Mouse (Mus musculus) liver, embryonic 11.5 days (tissue): Measurements from ENCODE around the gene Zfp51. TPM values are rescaled to one million over a fixed set of nuclear protein-coding genes. Genes with fewer than 3 reads are reported as not detected.
A peak's percentile ranks its signal among the peaks of the same experiment; 100 is the strongest.
"Not testable (repeated sequence)": the region's sequence is repeated elsewhere in the genome, so short reads cannot be mapped to it uniquely, and the experiment has no call there.

Experiments used
- ATAC-seq: fragments of 200-750 bp; cut with Nextera tagmentation; replicated peaks from 2 replicates; pipeline ENCODE4 v1.8.0; 2017; ENCODE audit warnings: moderate number of reproducible peaks, mild to moderate bottlenecking, moderate TSS enrichment, moderate library complexity; ENCODE audit not compliant: low FRiP score
- DNase-seq: peaks from one replicate; pipeline ENCODE4 v3.0.0-alpha.2; 2017; ENCODE audit warnings: low spot score
- H3K27ac ChIP-seq: fragments of 300-500 bp; sonication (generic); 2 replicates; pipeline ENCODE4 v1.5.1; 2014; ENCODE audit warnings: mild to moderate bottlenecking, low read depth, low read length, control low read depth
- H3K27me3 ChIP-seq: fragments of 300-500 bp; sonication (generic); replicated peaks from 2 replicates; pipeline ENCODE4 v1.6.1; 2014; ENCODE audit warnings: low read length, mixed read lengths; ENCODE audit not compliant: control insufficient read depth, insufficient read depth
- H3K36me3 ChIP-seq: fragments of 300-500 bp; sonication (generic); 2 replicates; pipeline ENCODE4 v1.6.1; 2014; ENCODE audit warnings: mild to moderate bottlenecking, low read length, moderate library complexity, mixed read lengths; ENCODE audit not compliant: control insufficient read depth, insufficient read depth
- H3K4me1 ChIP-seq: fragments of 300-500 bp; sonication (generic); replicated peaks from 2 replicates; pipeline ENCODE4 v1.6.1; 2014; ENCODE audit warnings: low read length, mixed read lengths; ENCODE audit not compliant: control insufficient read depth, insufficient read depth
- H3K4me2 ChIP-seq: fragments of 300-500 bp; sonication (generic); 2 replicates; pipeline ENCODE4 v1.6.1; 2014; ENCODE audit warnings: mild to moderate bottlenecking, control low read depth, moderate library complexity
- H3K4me3 ChIP-seq: fragments of 300-500 bp; sonication (generic); 2 replicates; pipeline ENCODE4 v1.5.1; 2014; ENCODE audit warnings: low read depth, low read length, control low read depth
- H3K9ac ChIP-seq: fragments of 300-500 bp; sonication (generic); 2 replicates; pipeline ENCODE4 v1.6.1; 2014; ENCODE audit warnings: low read depth, low read length, control low read depth
- H3K9me3 ChIP-seq: fragments of 300-500 bp; sonication (generic); 2 replicates; pipeline ENCODE4 v1.6.1; 2016; ENCODE audit warnings: low read length, inconsistent platforms, mixed read lengths; ENCODE audit not compliant: control insufficient read depth
- WGBS: fragments of 180-500 bp; shearing (Covaris S2); extraction: QIAGEN DNeasy Blood & Tissue Kit; methylation state at CpG from one replicate; pipeline ENCODE4 v1.1.7; 2014; 5-methylcytosine and 5-hydroxymethylcytosine counted together
- polyA plus RNA-seq: library from polyadenylated mRNA; unstranded; fragments of >200 nt; fragmentation: Nextera tagmentation; extraction: Ambion mirVana; gene quantifications from 2 replicates; pipeline ENCODE4 v1.2.1, GENCODE M21; 2014

Gene Zfp51
- polyA plus RNA-seq, 1 experiment from 2014 or later = 13.5 TPM

DNA sequence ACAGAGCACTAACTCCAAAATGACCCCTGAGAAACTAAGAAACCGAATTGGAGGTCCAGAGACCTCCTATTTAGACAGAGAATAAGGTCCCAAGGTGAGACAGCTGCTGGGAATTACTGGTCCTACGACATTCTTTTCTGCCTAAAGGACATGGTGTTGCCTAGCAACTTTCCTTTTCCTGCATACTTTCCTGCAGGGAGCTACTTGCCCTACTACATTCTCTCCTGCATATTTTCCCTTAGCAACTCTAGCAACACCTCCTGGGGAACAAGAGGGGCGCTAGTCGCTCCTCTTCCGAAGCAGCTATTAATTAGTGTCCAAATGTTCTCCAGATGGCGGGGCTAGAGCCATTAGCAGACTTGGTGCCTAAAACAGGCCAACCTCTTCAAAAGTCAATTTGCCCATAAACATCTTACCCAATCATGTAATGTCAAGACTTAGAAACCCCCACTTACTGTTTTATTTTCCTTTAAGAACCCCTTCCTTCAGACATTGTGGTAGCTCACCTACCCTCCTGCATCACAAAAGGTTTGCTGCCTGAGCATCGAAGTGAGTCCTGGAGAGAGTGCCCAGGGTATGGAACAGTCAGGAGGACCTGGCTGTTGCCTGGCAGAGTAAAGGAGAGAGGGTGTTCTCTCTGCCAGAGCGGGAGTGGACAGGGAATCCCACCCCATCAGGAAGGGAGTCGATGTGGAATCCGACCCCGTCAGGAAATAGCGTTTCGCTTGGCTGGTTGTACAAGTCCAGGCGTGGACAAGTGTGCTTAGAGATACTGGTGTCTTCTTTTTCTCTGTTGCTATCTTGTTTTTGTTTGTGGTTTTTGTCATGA is 23.4 kb downstream of the Zfp51 start:
- no peak overlapping the region for H3K4me3 ChIP-seq
- peak overlapping the region; percentile 24 for H3K4me2 ChIP-seq
- no peaks in the 10 kb centered on the region for H3K9me3 ChIP-seq
- no peaks in the 10 kb centered on the region for H3K27me3 ChIP-seq
- no peak overlapping the region for H3K27ac ChIP-seq
- no peak overlapping the region for H3K9ac ChIP-seq
- ATAC-seq (peak; percentile 16), DNase-seq (no peak)
- H3K4me1 ChIP-seq = peaks cover 14% of the 10 kb centered on the region
- 28% methylated on average over 14 of the region's 14 CpGs for WGBS
- H3K36me3 ChIP-seq = no peaks in the 10 kb centered on the region

DNA sequence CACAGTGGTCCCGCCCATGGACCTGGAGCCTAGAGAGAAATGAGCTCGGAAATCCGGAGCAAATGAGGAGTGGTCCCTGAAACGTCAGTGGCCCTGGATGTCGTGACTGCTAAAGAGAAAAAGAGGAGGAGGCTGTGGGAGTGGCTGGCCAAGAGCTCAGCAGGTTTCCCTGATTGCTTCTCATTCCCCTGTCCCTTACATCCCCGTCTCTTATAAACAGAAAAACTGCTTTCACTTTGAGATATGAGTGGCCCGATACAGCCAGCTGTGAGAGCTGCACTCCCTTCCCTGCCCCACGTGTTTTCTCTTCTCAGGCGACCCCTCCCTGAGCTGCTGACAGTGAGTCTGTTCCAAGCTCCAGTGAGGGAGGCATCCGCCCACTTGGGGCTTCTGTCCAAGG is 24.6 kb downstream of the Zfp51 start:
- 14% methylated on average over 9 of the region's 10 CpGs for WGBS
- H3K9ac ChIP-seq, H3K36me3 ChIP-seq, H3K27ac ChIP-seq, DNase-seq, ATAC-seq, H3K9me3 ChIP-seq, H3K27me3 ChIP-seq, H3K4me3 ChIP-seq: not testable (repeated sequence)
- peaks cover 14% of the 10 kb centered on the region for H3K4me1 ChIP-seq
- peak overlapping the region; percentile 46; the same call in 1 of the 2 replicates for H3K4me2 ChIP-seq

DNA sequence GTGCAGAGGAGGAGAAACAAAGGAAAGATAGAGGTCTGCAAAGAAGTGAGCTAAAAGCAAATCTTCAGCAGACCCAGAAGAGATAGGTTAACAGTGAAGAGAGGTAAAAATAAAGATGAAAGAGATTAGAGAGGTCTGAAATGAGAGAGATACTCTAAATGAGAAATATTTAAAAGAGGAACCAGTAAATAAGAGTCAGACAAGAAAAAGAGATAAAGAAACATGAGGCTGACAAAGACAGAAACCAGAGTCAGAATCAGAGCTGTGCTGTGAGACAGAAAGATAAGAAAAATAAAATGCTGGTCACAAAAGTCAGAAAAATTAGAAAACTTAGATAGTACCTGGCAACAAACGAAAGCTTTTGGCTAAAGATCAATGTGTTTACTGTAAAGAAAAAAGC is 25.1 kb downstream of the Zfp51 start:
- H3K36me3 ChIP-seq, H3K9me3 ChIP-seq, H3K4me3 ChIP-seq, H3K4me2 ChIP-seq, H3K9ac ChIP-seq, ATAC-seq, H3K27ac ChIP-seq, H3K27me3 ChIP-seq, DNase-seq: not testable (repeated sequence)
- peaks cover 14% of the 10 kb centered on the region for H3K4me1 ChIP-seq
- 21% methylated on average over 1 of the region's 1 CpGs for WGBS

DNA sequence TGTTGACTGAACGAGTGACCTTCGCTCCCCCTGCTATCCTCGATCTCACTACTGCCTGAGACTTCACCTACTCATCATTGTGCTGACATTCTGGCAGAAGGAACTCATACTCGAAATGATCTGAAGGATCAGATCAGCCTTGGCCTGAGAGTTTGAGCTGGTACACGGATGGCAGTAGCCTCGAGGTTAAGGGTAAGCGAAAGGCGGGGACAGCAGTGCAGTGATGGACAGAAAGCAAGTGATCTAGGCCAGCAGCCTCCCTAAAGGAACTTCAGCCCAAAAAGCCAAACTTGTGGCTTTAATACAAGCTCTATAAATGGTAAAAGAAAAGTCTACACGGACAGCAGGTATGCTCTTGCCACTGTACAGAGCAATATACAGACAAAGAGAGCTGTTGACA is 26.2 kb downstream of the Zfp51 start:
- not testable (repeated sequence) for H3K4me2 ChIP-seq, ATAC-seq, H3K36me3 ChIP-seq, H3K27ac ChIP-seq, H3K4me3 ChIP-seq, H3K9ac ChIP-seq, H3K27me3 ChIP-seq, H3K9me3 ChIP-seq, DNase-seq
- 78% methylated on average over 4 of the region's 9 CpGs for WGBS
- H3K4me1 ChIP-seq = peaks cover 14% of the 10 kb centered on the region

DNA sequence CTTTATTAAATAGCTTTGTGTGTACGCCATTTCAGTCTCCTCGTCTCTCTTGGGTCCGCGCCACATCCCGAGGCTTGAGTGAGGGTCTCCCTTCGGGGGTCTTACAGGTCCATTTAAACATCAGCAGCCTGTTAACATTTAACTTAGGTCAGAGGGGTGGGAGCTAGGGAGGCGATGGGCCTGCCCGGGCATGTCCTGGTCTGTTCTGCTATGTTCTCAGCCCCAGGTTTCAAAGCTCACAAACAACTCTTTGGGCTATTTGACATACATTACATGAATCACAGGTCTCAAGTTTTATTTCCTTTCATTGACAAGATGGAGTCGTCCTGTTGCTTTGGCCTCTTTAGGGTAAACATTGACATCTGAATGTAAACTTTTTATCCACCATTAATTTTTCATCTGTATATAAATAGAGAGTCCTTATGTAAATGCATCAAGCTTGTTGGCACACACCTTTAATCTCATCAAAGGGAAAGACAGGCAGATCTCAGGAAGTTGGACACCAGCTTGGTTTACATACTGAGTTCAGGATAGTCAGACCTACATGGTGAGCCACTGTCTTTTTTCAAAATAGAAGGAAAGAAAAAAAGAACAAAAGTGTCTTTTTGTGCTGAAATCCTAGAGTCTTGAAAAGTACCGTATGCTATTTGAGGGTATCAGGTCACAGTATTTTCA is 28.1 kb downstream of the Zfp51 start:
- not testable (repeated sequence) for DNase-seq, H3K4me1 ChIP-seq, H3K4me3 ChIP-seq, H3K4me2 ChIP-seq, ATAC-seq, H3K36me3 ChIP-seq, H3K9me3 ChIP-seq, H3K27me3 ChIP-seq, H3K9ac ChIP-seq, H3K27ac ChIP-seq
- WGBS = 63% methylated on average over 9 of the region's 10 CpGs

DNA sequence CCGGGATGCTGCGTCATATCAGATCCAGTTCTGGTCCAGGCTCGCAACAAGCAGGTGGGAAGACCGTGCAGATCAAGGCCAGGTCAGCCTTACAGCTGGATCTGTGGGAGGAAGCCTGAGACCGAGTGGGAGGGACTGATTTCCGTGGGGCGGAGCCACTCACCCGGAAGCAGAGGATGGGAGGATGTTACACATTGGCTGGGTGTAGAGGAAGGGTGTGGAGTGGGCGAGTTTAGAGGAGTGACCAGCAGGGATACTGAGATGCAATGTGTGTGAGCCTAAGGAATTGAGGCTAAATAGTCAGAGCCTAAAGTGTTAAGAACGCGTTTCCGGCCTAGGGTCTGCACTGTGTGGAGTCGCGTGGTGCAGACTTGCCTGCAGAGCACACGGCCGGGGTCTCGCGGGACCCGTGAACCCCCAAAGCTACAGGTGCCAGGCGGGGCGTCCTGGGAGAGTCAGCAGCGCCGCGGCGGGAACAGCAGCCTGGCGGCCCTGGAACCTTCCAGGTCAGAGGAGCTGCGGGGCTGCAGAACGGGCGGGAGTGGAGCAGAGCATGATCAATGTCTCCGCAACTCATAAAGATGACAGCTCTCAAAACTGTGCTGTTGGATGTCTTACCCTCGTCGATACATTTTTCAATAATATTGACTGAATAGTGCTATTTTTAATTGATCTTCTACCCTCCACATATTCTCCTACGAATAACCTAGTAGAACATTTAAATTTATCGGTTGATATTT is 38.8 kb downstream of the Zfp51 start, which contains the start of gene Zfp53:
Zfp53 (plus strand) TSS at position 239 of the 740 bp plus-strand sequence.
- DNase-seq (peak; percentile 76), ATAC-seq (peak; percentile 100)
- Histone ChIP-seq H3K9ac (peak within 1 kb of the TSS; percentile 79), H3K27me3 (no peaks in the 10 kb centered on the region), H3K4me1 (peaks cover 6% of the 10 kb centered on the region; the same call in 1 of the 2 replicates), H3K4me3 (peak within 1 kb of the TSS; percentile 88), H3K27ac (peak within 1 kb of the TSS; percentile 81), H3K36me3 (no peaks in the 10 kb centered on the region), H3K9me3 (no peaks in the 10 kb centered on the region), H3K4me2 (peak within 1 kb of the TSS; percentile 71)
- under 1% methylated on average over 34 of the region's 34 CpGs for WGBS

DNA sequence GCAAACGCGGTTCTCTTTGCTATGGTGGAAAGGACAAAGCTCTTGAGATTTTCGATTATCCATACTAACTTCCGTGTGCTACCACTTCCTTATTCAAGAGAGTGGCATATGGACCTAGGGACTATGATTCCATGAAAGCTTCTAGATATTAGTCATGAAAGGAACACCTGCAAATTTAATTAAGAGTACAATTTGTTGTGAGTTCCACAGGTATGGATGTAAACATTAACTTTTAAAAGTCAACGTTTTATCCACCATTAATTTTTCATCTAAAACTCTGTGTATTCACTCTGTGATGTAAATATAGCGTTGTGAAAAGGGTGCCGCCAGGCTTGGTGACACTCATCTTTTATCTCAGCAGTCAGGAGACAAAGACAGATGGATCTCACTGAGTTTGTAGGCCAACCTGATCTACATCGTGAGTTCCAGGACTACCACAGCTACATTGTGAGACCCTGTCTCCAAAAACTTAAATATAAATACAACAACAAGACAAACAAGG is 39.4 kb downstream of the Zfp51 start:
- DNase-seq (no peak), ATAC-seq (no peak)
- Histone ChIP-seq H3K36me3 (no peaks in the 10 kb centered on the region), H3K9me3 (no peaks in the 10 kb centered on the region), H3K4me2 (peak overlapping the region; percentile 71), H3K4me3 (peak overlapping the region; percentile 88), H3K27ac (no peak overlapping the region; the same call in 1 of the 2 replicates), H3K9ac (peak overlapping the region; percentile 79), H3K4me1 (peaks cover 6% of the 10 kb centered on the region; the same call in 1 of the 2 replicates), H3K27me3 (no peaks in the 10 kb centered on the region)
- 8% methylated on average over 8 of the region's 8 CpGs for WGBS

DNA sequence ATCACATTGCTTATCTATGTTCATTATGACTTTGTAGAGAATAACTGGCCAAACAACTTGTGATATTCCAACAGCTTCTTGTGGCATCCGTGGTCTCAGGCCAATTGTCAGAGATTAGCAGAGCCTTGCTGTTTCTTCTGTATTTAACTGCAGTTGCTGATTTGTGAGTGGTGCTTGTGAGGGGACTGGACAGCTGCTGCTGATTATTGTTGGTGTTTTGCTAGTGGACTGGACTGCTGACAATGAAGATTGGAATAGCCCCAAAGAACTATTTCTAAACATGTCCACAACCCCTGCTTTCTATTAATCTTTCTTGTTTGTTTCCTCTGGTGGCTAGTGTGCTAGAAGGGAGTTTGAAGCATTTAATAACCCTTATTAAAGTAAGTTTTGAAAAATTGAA is 51.2 kb downstream of the Zfp51 start:
- Histone ChIP-seq H3K4me1 (no peaks in the 10 kb centered on the region), H3K4me3 (no peak overlapping the region), H3K36me3 (peaks cover 3% of the 10 kb centered on the region; the same call in 1 of the 2 replicates), H3K9me3 (no peaks in the 10 kb centered on the region), H3K27ac (no peak overlapping the region), H3K4me2 (no peak overlapping the region), H3K27me3 (no peaks in the 10 kb centered on the region), H3K9ac (no peak overlapping the region)
- 52% methylated on average over 1 of the region's 1 CpGs for WGBS
- DNase-seq = no peak
- no peak for ATAC-seq
